Mouse (Mus musculus) monocyte, adult 59 days (primary cell): ENCODE data around the gene Olfr350. TPM values are rescaled to one million over a fixed set of nuclear protein-coding genes. Genes with fewer than 3 reads are reported as not detected.

Experiments
- total RNA-seq, 2 experiments: library from RNA; stranded (reverse); gene quantifications; one replicate each; pipeline ENCODE4 v1.2.4; 2023

Gene Olfr350
- not detected for total RNA-seq

GRCm38 (mm10) chr2:36846010-36846409 is at the start of gene Olfr350:
Olfr350 (plus strand) TSS chr2:36846310.

GRCm38 (mm10) chr2:36816932-36817331 is 29.2 kb upstream of the Olfr350 start, which contains the start of gene Olfr3:
Olfr3 (minus strand) TSS chr2:36817032.

GRCm38 (mm10) chr2:36862560-36862959 is 16.4 kb downstream of the Olfr350 start, which contains the start of gene Olfr351:
Olfr351 (minus strand) TSS chr2:36862660.

GRCm38 (mm10) chr2:36868160-36868559 is 22.1 kb downstream of the Olfr350 start, which contains the start of gene Olfr352:
Olfr352 (plus strand) TSS chr2:36868460.

GRCm38 (mm10) chr2:36892836-36893235 is 46.7 kb downstream of the Olfr350 start, which contains the start of gene Olfr353:
Olfr353 (minus strand) TSS chr2:36892936.

Other genes starting within 250 kb of the Olfr350 start
- not detected for gene Olfr345, start 206.3 kb upstream of the Olfr350 start, total RNA-seq
- not detected for gene Olfr346, start 160.5 kb upstream of the Olfr350 start, total RNA-seq
- not detected for gene Olfr347, start 114.4 kb upstream of the Olfr350 start, total RNA-seq
- not detected for gene Olfr348, start 62.0 kb upstream of the Olfr350 start, total RNA-seq
- not detected for gene Olfr50, start 55.8 kb upstream of the Olfr350 start, total RNA-seq
- not detected for gene Olfr3, start 29.3 kb upstream of the Olfr350 start, total RNA-seq
- gene Olfr351, start 16.4 kb downstream of the Olfr350 start, total RNA-seq = not detected
- gene Olfr352, start 22.1 kb downstream of the Olfr350 start, total RNA-seq = not detected
- not detected for gene Olfr353, start 46.6 kb downstream of the Olfr350 start, total RNA-seq
- not detected for gene Olfr354, start 59.4 kb downstream of the Olfr350 start, total RNA-seq
- not detected for gene Olfr355, start 82.6 kb downstream of the Olfr350 start, total RNA-seq
- not detected for gene Olfr356, start 90.8 kb downstream of the Olfr350 start, total RNA-seq
- gene Olfr357, start 147.5 kb downstream of the Olfr350 start, total RNA-seq = not detected
- not detected for gene Olfr358, start 163.0 kb downstream of the Olfr350 start, total RNA-seq
- gene Olfr360, start 219.4 kb downstream of the Olfr350 start, total RNA-seq = not detected
- not detected for gene Olfr361, start 243.0 kb downstream of the Olfr350 start, total RNA-seq